Mouse (Mus musculus) neural tube, embryonic 11.5 days (tissue): ENCODE results near the gene Rab44. TPM values are rescaled to one million over a fixed set of nuclear protein-coding genes. Genes with fewer than 3 reads are reported as not detected.

Experiments used
- ATAC-seq: fragments of 200-750 bp; cut with Nextera tagmentation; 2 replicates; pipeline ENCODE4 v1.8.0; 2017; ENCODE audit warnings: moderate number of reproducible peaks, mild to moderate bottlenecking, moderate TSS enrichment, moderate library complexity; ENCODE audit not compliant: insufficient read depth, low FRiP score, low TSS enrichment
- DNase-seq: peaks from one replicate; pipeline ENCODE4 v3.0.0-alpha.2; 2015; ENCODE audit warnings: low spot score
- H3K27ac ChIP-seq: fragments of 300-500 bp; sonication (generic); 2 replicates; pipeline ENCODE4 v1.5.1; 2014; ENCODE audit warnings: low read depth, mild to moderate bottlenecking, low read length
- H3K27me3 ChIP-seq: fragments of 300-500 bp; sonication (generic); 2 replicates; pipeline ENCODE4 v1.6.1; 2014; ENCODE audit warnings: mild to moderate bottlenecking, low read length, mixed read lengths; ENCODE audit not compliant: control insufficient read depth, insufficient read depth
- H3K36me3 ChIP-seq: fragments of 300-500 bp; sonication (generic); 2 replicates; pipeline ENCODE4 v1.6.1; 2014; ENCODE audit warnings: mild to moderate bottlenecking, low read length, moderate library complexity, mixed read lengths; ENCODE audit not compliant: control insufficient read depth, insufficient read depth
- H3K4me1 ChIP-seq: fragments of 300-500 bp; sonication (generic); 2 replicates; pipeline ENCODE4 v1.6.1; 2014; ENCODE audit warnings: low read length, mixed read lengths; ENCODE audit not compliant: control insufficient read depth, insufficient read depth
- H3K4me2 ChIP-seq: fragments of 300-500 bp; sonication (generic); 2 replicates; pipeline ENCODE4 v1.6.1; 2014; ENCODE audit warnings: low read depth, mild to moderate bottlenecking, moderate library complexity
- H3K4me3 ChIP-seq: fragments of 300-500 bp; sonication (generic); 2 replicates; pipeline ENCODE4 v1.5.1; 2014; ENCODE audit warnings: low read depth, low read length
- H3K9ac ChIP-seq: fragments of 300-500 bp; sonication (generic); 2 replicates; pipeline ENCODE4 v1.6.1; 2014; ENCODE audit warnings: mild to moderate bottlenecking, low read length
- H3K9me3 ChIP-seq: fragments of 300-500 bp; sonication (generic); 2 replicates; pipeline ENCODE4 v1.6.1; 2016; ENCODE audit warnings: low read length; ENCODE audit not compliant: control insufficient read depth
- WGBS: fragments of 180-500 bp; shearing (Covaris S2); extraction: QIAGEN DNeasy Blood & Tissue Kit; methylation state at CpG from one replicate; pipeline ENCODE4 v1.1.7; 2014; 5-methylcytosine and 5-hydroxymethylcytosine counted together
- polyA plus RNA-seq: library from polyadenylated mRNA; unstranded; fragments of >200 nt; fragmentation: Nextera tagmentation; extraction: Ambion mirVana; gene quantifications from 2 replicates; pipeline ENCODE4 v1.2.1, GENCODE M21; 2014

Gene Rab44
- polyA plus RNA-seq, 1 experiment from 2014 or later = 0.44 TPM

DNA sequence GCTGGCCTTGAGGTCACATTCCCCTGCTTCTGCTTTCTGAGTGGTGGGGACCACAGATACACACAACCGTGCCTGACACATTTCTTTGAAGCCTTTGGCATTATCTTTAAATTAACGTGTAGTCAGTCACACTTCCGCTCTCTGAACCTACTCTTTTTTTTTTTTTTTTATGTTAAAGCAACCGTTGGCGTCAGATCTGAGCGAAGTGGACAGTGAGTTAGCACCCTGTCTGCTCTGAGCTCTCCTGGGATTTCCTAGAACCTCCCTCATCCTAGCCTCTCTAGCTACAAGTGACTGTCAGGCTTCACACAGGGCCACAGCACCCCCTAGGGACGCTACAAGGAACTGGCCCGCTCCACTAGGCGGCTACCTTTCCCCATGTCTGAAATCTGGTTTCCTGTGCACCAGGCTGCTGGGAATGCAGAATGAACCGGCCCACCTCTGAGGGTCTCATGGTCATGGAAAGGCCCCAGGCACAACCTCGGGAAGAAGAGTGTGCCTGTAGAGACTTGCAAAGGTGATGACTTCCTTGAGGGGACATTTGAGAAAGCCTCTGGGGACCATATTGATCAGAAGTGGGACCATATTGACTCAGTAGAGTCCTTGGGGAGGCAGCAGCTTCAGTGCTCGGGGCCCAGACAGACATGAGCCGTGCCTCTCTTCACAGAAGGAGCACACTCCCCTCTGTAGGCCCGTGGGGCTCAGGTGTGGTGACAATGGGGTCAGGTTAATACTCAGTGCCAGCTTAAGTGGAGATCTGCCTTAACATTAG lies 57.2 kb downstream of the Rab44 start:
- peak; percentile 74 for DNase-seq
- H3K27me3 ChIP-seq = no peaks in the 10 kb centered on the region
- no peak overlapping the region for H3K27ac ChIP-seq
- H3K9ac ChIP-seq = no peak overlapping the region
- no peaks in the 10 kb centered on the region for H3K36me3 ChIP-seq
- 24% methylated on average over 14 of the region's 14 CpGs for WGBS
- ATAC-seq = no peak
- no peak overlapping the region for H3K4me2 ChIP-seq
- H3K4me3 ChIP-seq = no peak overlapping the region
- H3K4me1 ChIP-seq = no peaks in the 10 kb centered on the region
- H3K9me3 ChIP-seq = no peaks in the 10 kb centered on the region

DNA sequence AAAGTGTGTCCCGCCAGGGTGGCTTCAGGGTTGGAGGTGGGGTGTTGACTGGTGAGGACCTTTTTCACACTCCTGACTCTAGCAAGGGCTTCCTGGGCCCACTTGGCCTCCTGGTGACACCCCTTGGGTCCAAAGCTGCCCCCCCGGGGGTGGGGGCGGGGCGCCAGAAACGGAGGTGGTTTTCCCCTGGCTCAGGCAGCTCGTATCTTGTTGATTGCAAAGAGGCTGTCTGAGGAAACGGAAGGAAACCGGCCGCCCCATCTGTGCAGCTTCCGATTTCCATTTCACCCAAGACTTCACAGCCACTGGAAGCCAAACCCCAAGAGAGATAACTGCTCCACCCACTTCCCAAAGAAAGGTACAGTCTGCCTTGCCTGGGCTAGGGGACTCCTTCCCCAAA lies 58.1 kb downstream of the Rab44 start:
- no peaks in the 10 kb centered on the region for H3K9me3 ChIP-seq
- no peaks in the 10 kb centered on the region for H3K36me3 ChIP-seq
- peaks cover 5% of the 10 kb centered on the region; the same call in 1 of the 2 replicates for H3K4me1 ChIP-seq
- DNase-seq = no peak
- WGBS = 47% methylated on average over 10 of the region's 10 CpGs
- no peak for ATAC-seq
- no peak overlapping the region for H3K4me3 ChIP-seq
- no peaks in the 10 kb centered on the region for H3K27me3 ChIP-seq
- H3K4me2 ChIP-seq = no peak overlapping the region
- H3K27ac ChIP-seq = no peak overlapping the region
- H3K9ac ChIP-seq = no peak overlapping the region

DNA sequence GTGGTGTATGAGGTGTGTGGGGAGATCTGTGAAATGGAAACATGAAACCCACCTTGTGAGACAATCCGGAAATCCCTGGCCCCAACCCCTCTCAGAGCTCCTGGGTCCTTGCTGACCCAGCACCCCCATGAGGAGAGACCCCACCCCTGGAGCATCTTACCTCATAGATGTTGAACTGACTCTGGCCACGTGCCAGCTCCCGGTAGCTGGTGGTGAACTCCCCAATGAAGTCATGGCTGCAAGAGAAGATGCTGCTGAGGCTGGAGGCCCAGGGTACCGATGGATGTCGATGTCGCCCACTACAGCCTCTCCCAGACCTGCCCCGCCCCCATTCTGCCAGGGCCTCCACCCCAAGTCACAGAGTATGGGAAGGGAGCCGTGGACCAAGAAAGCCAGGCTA lies 59.2 kb downstream of the Rab44 start:
- WGBS = 79% methylated on average over 8 of the region's 8 CpGs
- peaks cover 5% of the 10 kb centered on the region; the same call in 1 of the 2 replicates for H3K4me1 ChIP-seq
- H3K27me3 ChIP-seq = no peaks in the 10 kb centered on the region
- no peaks in the 10 kb centered on the region for H3K9me3 ChIP-seq
- no peak overlapping the region for H3K27ac ChIP-seq
- H3K36me3 ChIP-seq = no peaks in the 10 kb centered on the region
- H3K4me2 ChIP-seq = no peak overlapping the region
- ATAC-seq (no peak), DNase-seq (no peak)
- H3K4me3 ChIP-seq = no peak overlapping the region
- no peak overlapping the region for H3K9ac ChIP-seq

DNA sequence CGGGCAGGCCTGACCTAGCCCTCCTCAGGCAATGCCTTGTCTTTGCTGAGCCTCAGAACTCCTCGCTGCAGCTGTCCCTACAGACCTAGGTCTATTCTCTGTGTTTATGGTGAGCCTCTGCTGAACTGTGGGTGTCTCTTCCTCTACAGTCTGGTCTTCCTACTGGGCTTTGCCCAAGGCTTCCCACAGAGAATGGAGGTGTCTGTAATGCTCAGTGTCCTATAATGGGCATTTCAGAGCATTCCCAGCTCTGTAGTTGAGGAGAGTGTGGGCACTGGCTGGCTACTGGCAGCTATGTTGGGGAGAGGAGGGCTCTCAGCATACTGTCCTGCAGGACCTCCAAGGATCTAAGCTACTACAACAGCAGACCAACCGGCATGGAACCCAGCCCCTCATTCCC lies 61.7 kb downstream of the Rab44 start:
- ATAC-seq = no peak
- no peak overlapping the region for H3K27ac ChIP-seq

DNA sequence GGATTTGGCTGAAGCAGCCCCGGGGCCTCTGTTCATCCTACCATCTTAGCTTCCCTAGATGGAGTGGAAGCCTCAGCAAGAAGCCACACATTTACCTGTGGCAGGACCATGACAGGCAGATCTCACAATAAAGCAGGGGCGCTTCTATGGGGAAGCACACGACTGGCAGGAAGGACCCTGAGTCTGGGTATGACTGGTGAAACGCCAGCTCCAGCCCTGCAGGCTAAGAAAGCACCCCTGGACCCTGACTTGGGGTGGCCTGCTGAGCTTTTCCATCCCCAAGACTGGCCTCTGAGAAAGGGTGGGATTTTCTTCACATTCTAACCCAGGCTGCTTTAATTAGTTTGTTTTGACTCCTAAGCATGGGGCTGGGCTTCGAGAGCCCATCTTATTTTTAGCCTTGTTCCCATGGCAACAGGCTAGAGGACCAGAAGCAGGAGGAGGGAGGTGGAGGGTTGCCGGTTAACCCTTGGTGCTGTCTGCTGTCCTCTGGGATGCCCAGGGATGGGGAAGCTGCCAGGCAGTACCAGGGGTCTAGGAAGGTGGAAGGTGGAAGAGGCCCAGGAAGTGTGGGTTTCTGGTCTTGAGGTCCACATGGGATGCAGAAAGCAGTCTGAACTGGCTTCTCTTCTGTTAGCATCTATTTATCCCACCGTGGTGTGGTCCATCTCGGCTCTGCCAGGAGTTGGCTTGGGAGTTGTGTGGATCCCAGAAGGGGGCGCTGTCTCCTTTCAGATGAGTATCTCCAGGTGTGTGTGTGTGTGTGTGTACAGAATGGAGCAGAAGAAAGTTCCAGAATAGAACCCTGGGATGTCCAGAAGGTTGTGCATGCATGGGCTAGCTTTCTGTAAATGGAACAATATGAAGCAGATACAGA lies 62.7 kb downstream of the Rab44 start:
- Histone ChIP-seq H3K4me1 (peaks cover 5% of the 10 kb centered on the region; the same call in 1 of the 2 replicates), H3K36me3 (no peaks in the 10 kb centered on the region), H3K27me3 (no peaks in the 10 kb centered on the region), H3K27ac (no peak overlapping the region), H3K4me2 (no peak overlapping the region), H3K9ac (no peak overlapping the region), H3K9me3 (no peaks in the 10 kb centered on the region), H3K4me3 (no peak overlapping the region)
- 18% methylated on average over 9 of the region's 9 CpGs for WGBS
- ATAC-seq = peak; percentile 6; the same call in 1 of the 2 replicates
- peak; percentile 76 for DNase-seq

More for the DNA sequence above, 61.7 kb downstream of the Rab44 start:
- no peaks in the 10 kb centered on the region for H3K9me3 ChIP-seq
- no peak overlapping the region for H3K9ac ChIP-seq
- H3K4me3 ChIP-seq = no peak overlapping the region
- no peaks in the 10 kb centered on the region for H3K27me3 ChIP-seq
- DNase-seq = no peak
- peaks cover 5% of the 10 kb centered on the region; the same call in 1 of the 2 replicates for H3K4me1 ChIP-seq
- no peaks in the 10 kb centered on the region for H3K36me3 ChIP-seq
- WGBS = 76% methylated on average over 3 of the region's 3 CpGs
- H3K4me2 ChIP-seq = no peak overlapping the region

DNA sequence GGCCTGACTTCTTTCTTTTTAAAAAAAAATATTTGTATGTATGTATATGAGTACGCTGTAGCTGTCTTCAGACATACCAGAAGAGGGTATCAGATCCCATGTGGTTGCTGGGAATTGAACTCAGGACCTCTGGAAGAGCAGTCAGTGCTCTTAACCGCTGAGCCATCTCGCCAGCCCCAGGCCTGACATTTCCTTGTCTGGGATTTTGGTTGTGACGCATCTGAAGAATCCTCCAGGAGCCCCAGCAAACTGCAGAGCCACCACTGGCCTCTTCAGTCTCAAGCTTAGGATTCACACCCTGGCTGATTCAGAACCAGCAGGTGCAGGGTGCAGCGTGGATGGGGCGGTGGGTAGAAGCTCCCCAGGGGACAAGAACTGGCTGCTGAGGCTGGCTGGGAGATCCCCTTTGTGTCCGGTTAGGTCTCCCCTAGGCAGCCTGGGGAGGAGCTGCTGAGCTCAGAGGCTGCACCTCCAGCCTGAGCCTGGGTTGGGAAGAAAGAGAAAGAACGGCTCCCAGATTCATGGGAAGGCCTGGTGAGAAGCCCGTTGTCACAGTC lies 64.6 kb downstream of the Rab44 start:
- H3K9me3 ChIP-seq = no peaks in the 10 kb centered on the region
- 73% methylated on average over 9 of the region's 9 CpGs for WGBS
- no peak for ATAC-seq
- no peaks in the 10 kb centered on the region for H3K27me3 ChIP-seq
- H3K36me3 ChIP-seq = no peaks in the 10 kb centered on the region
- DNase-seq = no peak
- H3K4me1 ChIP-seq = peaks cover 5% of the 10 kb centered on the region; the same call in 1 of the 2 replicates
- no peak overlapping the region for H3K4me2 ChIP-seq
- no peak overlapping the region for H3K9ac ChIP-seq
- no peak overlapping the region for H3K27ac ChIP-seq
- no peak overlapping the region for H3K4me3 ChIP-seq

DNA sequence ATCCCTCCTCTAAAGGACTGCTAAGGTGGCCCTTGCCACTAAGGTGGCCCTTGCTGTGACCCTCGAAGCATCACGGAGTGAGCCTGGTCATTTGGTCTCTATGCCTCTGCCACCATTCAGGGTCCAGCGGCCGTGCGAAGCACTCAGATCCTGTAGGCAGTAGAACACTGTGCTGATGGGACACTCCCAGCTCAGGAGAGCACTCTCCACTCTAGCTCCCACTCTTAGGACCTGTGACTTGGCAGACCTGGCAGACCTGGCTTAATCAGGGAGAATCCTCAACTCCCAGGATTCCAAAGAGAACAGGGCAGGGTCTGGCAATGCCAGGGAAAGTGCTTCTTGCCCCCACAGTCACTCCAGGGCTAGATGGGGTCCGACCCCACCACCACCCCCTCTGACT lies 66.0 kb downstream of the Rab44 start:
- no peaks in the 10 kb centered on the region for H3K27me3 ChIP-seq
- no peaks in the 10 kb centered on the region for H3K9me3 ChIP-seq
- no peak overlapping the region for H3K9ac ChIP-seq
- H3K4me1 ChIP-seq = peaks cover 5% of the 10 kb centered on the region; the same call in 1 of the 2 replicates
- ATAC-seq (no peak), DNase-seq (no peak)
- H3K4me3 ChIP-seq = no peak overlapping the region
- H3K4me2 ChIP-seq = no peak overlapping the region
- H3K36me3 ChIP-seq = no peaks in the 10 kb centered on the region
- 88% methylated on average over 6 of the region's 6 CpGs for WGBS
- no peak overlapping the region for H3K27ac ChIP-seq

DNA sequence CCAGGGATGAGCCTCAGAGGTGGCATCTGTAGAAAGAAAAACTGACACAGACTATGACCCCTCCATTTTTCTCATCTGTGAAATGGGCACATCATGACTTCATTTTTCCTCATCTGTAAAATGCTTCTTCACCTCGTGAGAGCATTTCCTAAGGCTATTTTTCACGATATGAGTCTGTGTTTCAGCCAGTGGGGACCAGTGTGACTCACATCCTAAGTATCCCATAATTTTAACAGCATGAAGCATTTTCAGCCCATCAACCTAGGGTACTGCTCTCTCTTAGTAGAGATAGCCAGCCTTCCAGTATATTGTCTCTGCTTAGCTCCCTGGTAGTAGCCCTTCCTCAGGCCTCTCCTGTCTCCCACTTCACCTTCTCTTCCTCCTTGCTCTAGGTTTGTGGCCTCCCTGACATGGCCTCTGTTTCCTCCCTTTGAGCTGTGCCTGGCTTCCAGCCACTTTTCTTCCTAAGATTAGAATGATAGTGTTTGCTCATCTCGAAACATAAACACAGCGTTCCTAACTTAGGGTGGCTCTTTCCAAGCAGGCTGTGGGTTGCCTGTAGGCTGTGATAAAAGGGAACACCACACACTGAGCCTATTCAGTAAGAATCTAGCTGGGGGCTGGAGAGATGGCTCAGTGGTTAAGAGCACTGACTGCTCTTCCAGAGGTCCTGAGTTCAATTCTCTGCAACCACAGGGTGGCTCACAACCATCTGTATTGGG lies 66.6 kb downstream of the Rab44 start:
- Histone ChIP-seq H3K4me1 (peaks cover 8% of the 10 kb centered on the region), H3K36me3 (no peaks in the 10 kb centered on the region), H3K9ac (no peak overlapping the region), H3K4me3 (no peak overlapping the region), H3K27me3 (no peaks in the 10 kb centered on the region), H3K9me3 (no peaks in the 10 kb centered on the region), H3K4me2 (no peak overlapping the region), H3K27ac (no peak overlapping the region)
- ATAC-seq (no peak), DNase-seq (no peak)
- 85% methylated on average over 4 of the region's 4 CpGs for WGBS
